Mouse (Mus musculus) lung, adult 2 months (tissue): Measurements from ENCODE around the gene Crxos.

ENCODE experiments used
- CTCF ChIP-seq: fragments of 200-500 bp; IDR thresholded peaks from 2 replicates; pipeline ENCODE4 v1.5.1; 2011; ENCODE audit warnings: mild to moderate bottlenecking, low read length, control low read depth; ENCODE audit not compliant: insufficient read depth
- POLR2A ChIP-seq: fragments of 200-500 bp; IDR thresholded peaks from 2 replicates; pipeline ENCODE4 v1.6.1; 2011; ENCODE audit warnings: low read depth, mild to moderate bottlenecking, control low read depth, low read length, borderline replicate concordance; ENCODE audit errors: extremely low read depth

GRCm38 (mm10) chr7:15882317-15882716 lies at the start of gene Crxos:
- no peak for TF ChIP-seq CTCF
- TF ChIP-seq POLR2A = no peak
